9 mouse cellular contexts compared by ENCODE assay signal in genomic region chr11:95833631-95834142, GRCm38 (mm10). TPM values are rescaled to one million over a fixed set of nuclear protein-coding genes. Genes with fewer than 3 reads are reported as not detected.
A peak's percentile ranks its signal among the peaks of the same experiment; 100 is the strongest.
DNase-seq lines count a peak whose midpoint lies in the region; ATAC-seq and TF ChIP-seq lines count a peak whose summit lies in the region.
"Had no signal": no experiment of that assay in that cellular context is flagged by ENCODE, and none has a peak within 500 bp of the region (broad histone marks: within the 10 kb centered on the region; RNA-seq: fewer than 3 reads in every experiment).

No protein-coding gene starts in this region.

- intact Hi-C loops in left cerebral cortex, adult 2 months (cut with DNase I) = no loop called here
- intact Hi-C loops in left cerebral cortex, postnatal 14 days (cut with DNase I) = no loop called here

- peaks cover 24% of the 10 kb centered on the region; the same call in 1 of the 2 replicates for H3K79me2 ChIP-seq in macrophage (ENCODE audit: inconsistent target)

- 0 out of 2 replicates have a peak overlapping the region, but pooled peaks have one; percentile 19 for H3K27ac ChIP-seq in left cerebral cortex, adult 2 months
- peak overlapping the region; percentile 72 for H3K27ac ChIP-seq in macrophage
- H3K27ac ChIP-seq: neural tube, embryonic 15.5 days had no signal

- TF ChIP-seq CTCF in left cerebral cortex, adult 2 months (IDR thresholded peaks at IDR 0.05) = no peak

- peaks cover 34% of the 10 kb centered on the region for H3K36me3 ChIP-seq in macrophage (ENCODE audit: inconsistent target)
- H3K36me3 ChIP-seq: neural tube, embryonic 15.5 days had no signal

- ATAC-seq in CD4-positive, CD25-positive, alpha-beta regulatory T cell, adult 4 months = no peak
- peak; percentile 8; the same call in 1 of the 2 replicates for ATAC-seq in erythroblast, adult 5-6 weeks (replicated peaks; ENCODE audit: low FRiP score, poor library complexity, severe bottlenecking)

- peak; percentile 35 for DNase-seq in CD4-positive, CD25-positive, alpha-beta regulatory T cell, adult 2 months (ENCODE audit: low read depth, low spot score)
- no peak for DNase-seq in left cerebral cortex, adult 2 months (ENCODE audit: extremely low spot score in 1 of 2, low spot score in 2 of 2)
- no peak for DNase-seq in left cerebral cortex, postnatal 14 days (ENCODE audit: low spot score in 2 of 2)
- no peak for DNase-seq in gastrocnemius, postnatal 10 days
- DNase-seq in cerebellum, adult 9-11 months = no peak

- H3K4me3 ChIP-seq in left cerebral cortex, adult 2 months = no peak overlapping the region
- no peak overlapping the region for H3K4me3 ChIP-seq in macrophage (ENCODE audit: inconsistent target)
- H3K4me3 ChIP-seq: neural tube, embryonic 15.5 days had no signal

- WGBS in macrophage (ENCODE audit: missing documents) = 58% methylated on average over 18 of the region's 18 CpGs

RNA-seq across cellular contexts. Expression of gene Gngt2, which starts 3.3 kb away (rescaled TPM):
- 10 to 100 TPM; 56.7 to 64.5 TPM for polyA plus RNA-seq in CD4-positive, CD25-positive, alpha-beta regulatory T cell, adult 4 months (2017; shearing (Covaris generic))
- total RNA-seq in left cerebral cortex, adult 2 months (2021) = 1 to 10 TPM; 2.3 to 3.3 TPM
- total RNA-seq in left cerebral cortex, postnatal 14 days (2021) = 1 to 10 TPM; 2.5 to 3.2 TPM
- total RNA-seq in erythroblast, adult 5-6 weeks (2015; ENCODE audit: low replicate concordance) = 9.8 and 15.0 TPM in 2 replicates
- total RNA-seq in erythroblast, adult 5-6 weeks (2017; ENCODE audit: low replicate concordance) = 9.4 and 13.0 TPM in 2 replicates
- total RNA-seq in macrophage (2018; cell fraction: chromatin; rRNA removed) = 10 to 100 TPM in 20 of 26 experiments, 1 to 10 TPM in 6; 3.8 to 78.4 (median 31.9) TPM
- total RNA-seq in macrophage (2018; cell fraction: cytosol; rRNA removed) = 100 to 1,000 TPM; 135 to 329 (median 231) TPM
- 100 to 1,000 TPM in 8 of 26 experiments, 10 to 100 TPM in 18; 11.9 to 175 (median 78.7) TPM for total RNA-seq in macrophage (2018; cell fraction: nucleus; rRNA removed)
- polyA plus RNA-seq in macrophage (2018) = 226 to 415 TPM (median 244 TPM) in 3 replicates
- 1 to 10 TPM; 7.0 to 9.4 TPM for total RNA-seq in gastrocnemius, postnatal 10 days (2021)

RNA-seq across cellular contexts. Expression of gene Abi3, which starts 8.6 kb away (rescaled TPM):
- 10 to 100 TPM; 83.1 to 93.7 TPM for polyA plus RNA-seq in CD4-positive, CD25-positive, alpha-beta regulatory T cell, adult 4 months (2017; shearing (Covaris generic))
- 1 to 10 TPM; 7.6 to 9.4 TPM for total RNA-seq in left cerebral cortex, adult 2 months (2021)
- 1 to 10 TPM; 4.8 to 6.3 TPM for total RNA-seq in left cerebral cortex, postnatal 14 days (2021)
- 4.8 and 6.7 TPM in 2 replicates for total RNA-seq in erythroblast, adult 5-6 weeks (2015; ENCODE audit: low replicate concordance)
- 3.5 and 5.5 TPM in 2 replicates for total RNA-seq in erythroblast, adult 5-6 weeks (2017; ENCODE audit: low replicate concordance)
- total RNA-seq in macrophage (2018; cell fraction: chromatin; rRNA removed) = 100 to 1,000 TPM in 2 of 26 experiments, 10 to 100 TPM in 22, 1 to 10 TPM in 2; 5.7 to 110 (median 41.7) TPM
- 10 to 100 TPM; 10.2 to 71.2 (median 34.2) TPM for total RNA-seq in macrophage (2018; cell fraction: cytosol; rRNA removed)
- total RNA-seq in macrophage (2018; cell fraction: nucleus; rRNA removed) = 10 to 100 TPM; 10.8 to 88.2 (median 46.4) TPM
- polyA plus RNA-seq in macrophage (2018) = 22.4 to 35.6 TPM (median 30.2 TPM) in 3 replicates
- 1 to 10 TPM; 3.4 to 7.1 TPM for total RNA-seq in gastrocnemius, postnatal 10 days (2021)

RNA-seq across cellular contexts. Expression of gene Phospho1, which starts 9.4 kb away (rescaled TPM):
- not detected for polyA plus RNA-seq in CD4-positive, CD25-positive, alpha-beta regulatory T cell, adult 4 months (2017; shearing (Covaris generic))
- total RNA-seq in left cerebral cortex, adult 2 months (2021) = 10 to 100 TPM; 75.1 to 80.4 TPM
- 10 to 100 TPM; 34.7 to 35.2 TPM for total RNA-seq in left cerebral cortex, postnatal 14 days (2021)
- 71.9 and 86.1 TPM in 2 replicates for total RNA-seq in erythroblast, adult 5-6 weeks (2015; ENCODE audit: low replicate concordance)
- 54.2 and 57.9 TPM in 2 replicates for total RNA-seq in erythroblast, adult 5-6 weeks (2017; ENCODE audit: low replicate concordance)
- total RNA-seq in macrophage (2018; cell fraction: chromatin; rRNA removed) = 1 to 10 TPM in 6 of 26 experiments, under 1 TPM in 3, not detected in 17; 0.41 to 4.3 (median 1.5) TPM
- 10 to 100 TPM in 8 of 26 experiments, 1 to 10 TPM in 18; 1.5 to 25.0 (median 5.8) TPM for total RNA-seq in macrophage (2018; cell fraction: cytosol; rRNA removed)
- total RNA-seq in macrophage (2018; cell fraction: nucleus; rRNA removed) = 1 to 10 TPM in 22 of 26 experiments, under 1 TPM in 3, not detected in 1; 0.29 to 7.2 (median 1.8) TPM
- polyA plus RNA-seq in macrophage (2018) = 6.3 to 10.9 TPM (median 7.8 TPM) in 3 replicates
- 100 to 1,000 TPM; 131 to 134 TPM for total RNA-seq in gastrocnemius, postnatal 10 days (2021)
